Mouse (Mus musculus) embryonic facial prominence, embryonic 14.5 days (tissue): Measurements from ENCODE around the gene Nrxn3. TPM values are rescaled to one million over a fixed set of nuclear protein-coding genes. Genes with fewer than 3 reads are reported as not detected.
A peak's percentile ranks its signal among the peaks of the same experiment; 100 is the strongest.

ENCODE experiments used
- ATAC-seq: fragments of 200-750 bp; cut with Nextera tagmentation; 2 replicates; pipeline ENCODE4 v1.8.0; 2017; ENCODE audit warnings: low read depth, moderate number of reproducible peaks, moderate TSS enrichment
- DNase-seq: peaks from one replicate; pipeline ENCODE4 v3.0.0-alpha.2; 2015; ENCODE audit warnings: low spot score
- H3K27ac ChIP-seq: fragments of 300-500 bp; sonication (generic); replicated peaks from 2 replicates; pipeline ENCODE4 v1.5.1; 2014; ENCODE audit warnings: low read depth, mild to moderate bottlenecking, low read length, moderate library complexity
- H3K27me3 ChIP-seq: fragments of 300-500 bp; sonication (generic); replicated peaks from 2 replicates; pipeline ENCODE4 v1.6.1; 2014; ENCODE audit warnings: low read length; ENCODE audit not compliant: control insufficient read depth, insufficient read depth
- H3K36me3 ChIP-seq: fragments of 300-500 bp; sonication (generic); 2 replicates; pipeline ENCODE4 v1.6.1; 2014; ENCODE audit warnings: low read length, mixed read lengths; ENCODE audit not compliant: control insufficient read depth, insufficient read depth
- H3K4me1 ChIP-seq: fragments of 300-500 bp; sonication (generic); 2 replicates; pipeline ENCODE4 v1.6.1; 2014; ENCODE audit warnings: antibody characterized with exemption, low read length; ENCODE audit not compliant: control insufficient read depth, insufficient read depth
- H3K4me2 ChIP-seq: fragments of 300-500 bp; sonication (generic); 2 replicates; pipeline ENCODE4 v1.6.1; 2014; ENCODE audit warnings: low read depth, mild to moderate bottlenecking, low read length, moderate library complexity, mixed read lengths
- H3K4me3 ChIP-seq: fragments of 300-500 bp; sonication (generic); 2 replicates; pipeline ENCODE4 v1.5.1; 2014; ENCODE audit warnings: low read depth, mild to moderate bottlenecking, low read length
- H3K9ac ChIP-seq: fragments of 300-500 bp; sonication (generic); 2 replicates; pipeline ENCODE4 v1.6.1; 2014; ENCODE audit warnings: low read depth, mild to moderate bottlenecking, low read length, moderate library complexity, mixed read lengths
- H3K9me3 ChIP-seq: fragments of 300-500 bp; sonication (generic); 2 replicates; pipeline ENCODE4 v1.6.1; 2016; ENCODE audit warnings: low read length; ENCODE audit not compliant: control insufficient read depth
- WGBS: fragments of 180-500 bp; shearing (Covaris S2); extraction: QIAGEN DNeasy Blood & Tissue Kit; methylation state at CpG from one replicate; pipeline ENCODE4 v1.1.7; 2014; 5-methylcytosine and 5-hydroxymethylcytosine counted together
- polyA plus RNA-seq: library from polyadenylated mRNA; unstranded; fragments of >200 nt; fragmentation: Nextera tagmentation; extraction: Ambion mirVana; gene quantifications from 2 replicates; pipeline ENCODE4 v1.2.1, GENCODE M21; 2014

Nrxn3 gene
- polyA plus RNA-seq, 1 experiment from 2014 or later = 2.6 TPM

- H3K4me2 ChIP-seq = no peak overlapping the region
- no peaks in the 10 kb centered on the region for H3K36me3 ChIP-seq
- H3K27ac ChIP-seq = no peak overlapping the region
- H3K27me3 ChIP-seq = no peaks in the 10 kb centered on the region
- DNase-seq = no peak
- no peaks in the 10 kb centered on the region for H3K9me3 ChIP-seq
- WGBS = 51% methylated on average over 2 of the region's 2 CpGs
- H3K9ac ChIP-seq = no peak overlapping the region
- no peak overlapping the region for H3K4me3 ChIP-seq
- H3K4me1 ChIP-seq = no peaks in the 10 kb centered on the region
- no peak for ATAC-seq
Measured at GRCm38 (mm10) chr12:90229062-90229461, 1506.4 kb downstream of the Nrxn3 start.

GRCm38 (mm10) chr12:90236093-90236492 lies 1513.4 kb downstream of the Nrxn3 start:
- H3K9me3 ChIP-seq = no peaks in the 10 kb centered on the region
- H3K36me3 ChIP-seq = no peaks in the 10 kb centered on the region
- no peak overlapping the region for H3K4me3 ChIP-seq
- H3K27me3 ChIP-seq = no peaks in the 10 kb centered on the region
- no peak overlapping the region for H3K9ac ChIP-seq
- no peaks in the 10 kb centered on the region for H3K4me1 ChIP-seq
- 68% methylated on average over 5 of the region's 5 CpGs for WGBS
- no peak overlapping the region for H3K4me2 ChIP-seq
- ATAC-seq (no peak), DNase-seq (peak; percentile 40)
- H3K27ac ChIP-seq = no peak overlapping the region

GRCm38 (mm10) chr12:90260301-90260700 lies 1537.6 kb downstream of the Nrxn3 start:
- ATAC-seq (no peak), DNase-seq (no peak)
- 74% methylated on average over 4 of the region's 4 CpGs for WGBS
- Histone ChIP-seq H3K4me2 (no peak overlapping the region), H3K9ac (no peak overlapping the region), H3K4me3 (no peak overlapping the region), H3K36me3 (no peaks in the 10 kb centered on the region), H3K4me1 (no peaks in the 10 kb centered on the region), H3K27me3 (no peaks in the 10 kb centered on the region), H3K9me3 (no peaks in the 10 kb centered on the region), H3K27ac (no peak overlapping the region)

- H3K4me1 ChIP-seq = no peaks in the 10 kb centered on the region
- H3K27me3 ChIP-seq = no peaks in the 10 kb centered on the region
- no peak overlapping the region for H3K27ac ChIP-seq
- DNase-seq = no peak
- 85% methylated on average over 2 of the region's 2 CpGs for WGBS
- no peaks in the 10 kb centered on the region for H3K9me3 ChIP-seq
- H3K4me3 ChIP-seq = no peak overlapping the region
- no peaks in the 10 kb centered on the region for H3K36me3 ChIP-seq
- H3K9ac ChIP-seq = no peak overlapping the region
- ATAC-seq = no peak
- H3K4me2 ChIP-seq = no peak overlapping the region
Measured at GRCm38 (mm10) chr12:90268111-90268510, 1545.4 kb downstream of the Nrxn3 start.

GRCm38 (mm10) chr12:90270763-90271379 lies 1548.2 kb downstream of the Nrxn3 start:
- no peaks in the 10 kb centered on the region for H3K9me3 ChIP-seq
- no peak overlapping the region for H3K27ac ChIP-seq
- DNase-seq (no peak), ATAC-seq (no peak)
- no peak overlapping the region for H3K4me2 ChIP-seq
- H3K9ac ChIP-seq = no peak overlapping the region
- no peaks in the 10 kb centered on the region for H3K4me1 ChIP-seq
- no peak overlapping the region for H3K4me3 ChIP-seq
- no peaks in the 10 kb centered on the region for H3K36me3 ChIP-seq
- no peaks in the 10 kb centered on the region for H3K27me3 ChIP-seq

GRCm38 (mm10) chr12:90274621-90275236 lies 1552.1 kb downstream of the Nrxn3 start:
- Histone ChIP-seq H3K9ac (no peak overlapping the region), H3K4me1 (no peaks in the 10 kb centered on the region), H3K4me2 (no peak overlapping the region), H3K27ac (no peak overlapping the region), H3K9me3 (no peaks in the 10 kb centered on the region), H3K36me3 (no peaks in the 10 kb centered on the region), H3K27me3 (no peaks in the 10 kb centered on the region), H3K4me3 (no peak overlapping the region)
- WGBS = 66% methylated on average over 7 of the region's 7 CpGs
- ATAC-seq (no peak), DNase-seq (peak; percentile 32)

GRCm38 (mm10) chr12:90281236-90281635 lies 1558.6 kb downstream of the Nrxn3 start:
- Histone ChIP-seq H3K4me3 (no peak overlapping the region), H3K4me1 (no peaks in the 10 kb centered on the region), H3K27me3 (no peaks in the 10 kb centered on the region), H3K9ac (no peak overlapping the region), H3K4me2 (no peak overlapping the region), H3K9me3 (no peaks in the 10 kb centered on the region), H3K27ac (no peak overlapping the region), H3K36me3 (no peaks in the 10 kb centered on the region)
- DNase-seq (no peak), ATAC-seq (no peak)
- WGBS = 76% methylated on average over 1 of the region's 1 CpGs

GRCm38 (mm10) chr12:90283022-90283421 lies 1560.3 kb downstream of the Nrxn3 start:
- H3K4me3 ChIP-seq = no peak overlapping the region
- no peaks in the 10 kb centered on the region for H3K27me3 ChIP-seq
- no peaks in the 10 kb centered on the region for H3K36me3 ChIP-seq
- H3K27ac ChIP-seq = no peak overlapping the region
- ATAC-seq (no peak), DNase-seq (no peak)
- no peaks in the 10 kb centered on the region for H3K4me1 ChIP-seq
- no peak overlapping the region for H3K9ac ChIP-seq
- 70% methylated on average over 5 of the region's 5 CpGs for WGBS
- no peak overlapping the region for H3K4me2 ChIP-seq
- no peaks in the 10 kb centered on the region for H3K9me3 ChIP-seq

GRCm38 (mm10) chr12:90302671-90303070 lies 1580.0 kb downstream of the Nrxn3 start:
- no peaks in the 10 kb centered on the region for H3K4me1 ChIP-seq
- peak; percentile 69 for DNase-seq
- WGBS = 33% methylated on average over 1 of the region's 1 CpGs
- 0 out of 2 replicates have a peak, but pooled peaks have one; percentile 50 for ATAC-seq
- no peak overlapping the region for H3K9ac ChIP-seq
- no peak overlapping the region for H3K4me3 ChIP-seq
- H3K27ac ChIP-seq = no peak overlapping the region
- no peaks in the 10 kb centered on the region for H3K27me3 ChIP-seq
- H3K9me3 ChIP-seq = no peaks in the 10 kb centered on the region
- H3K4me2 ChIP-seq = no peak overlapping the region
- H3K36me3 ChIP-seq = no peaks in the 10 kb centered on the region
